Mouse (Mus musculus) lung, embryonic 14.5 days (tissue): ENCODE results near the gene Iqschfp. TPM values are rescaled to one million over a fixed set of nuclear protein-coding genes. Genes with fewer than 3 reads are reported as not detected.

ENCODE experiments used
- ATAC-seq: fragments of 200-750 bp; cut with Nextera tagmentation; 2 replicates; pipeline ENCODE4 v1.8.0; 2017; ENCODE audit warnings: mild to moderate bottlenecking, moderate TSS enrichment, moderate library complexity; ENCODE audit not compliant: insufficient read depth
- DNase-seq: peaks from one replicate; pipeline ENCODE4 v3.0.0-alpha.2; 2015
- H3K27ac ChIP-seq: fragments of 300-500 bp; sonication (generic); 2 replicates; pipeline ENCODE4 v1.5.1; 2014; ENCODE audit warnings: low read depth, mild to moderate bottlenecking, moderate library complexity
- H3K27me3 ChIP-seq: fragments of 300-500 bp; sonication (generic); 2 replicates; pipeline ENCODE4 v1.6.1; 2014; ENCODE audit warnings: low read length, control low read depth; ENCODE audit not compliant: insufficient read depth
- H3K36me3 ChIP-seq: fragments of 300-500 bp; sonication (generic); 2 replicates; pipeline ENCODE4 v1.6.1; 2014; ENCODE audit warnings: control low read depth; ENCODE audit not compliant: insufficient read depth
- H3K4me1 ChIP-seq: fragments of 300-500 bp; sonication (generic); 2 replicates; pipeline ENCODE4 v1.6.1; 2014; ENCODE audit warnings: antibody characterized with exemption, control low read depth; ENCODE audit not compliant: insufficient read depth
- H3K4me2 ChIP-seq: fragments of 300-500 bp; sonication (generic); 2 replicates; pipeline ENCODE4 v1.6.1; 2014; ENCODE audit warnings: mild to moderate bottlenecking
- H3K4me3 ChIP-seq: fragments of 300-500 bp; sonication (generic); 2 replicates; pipeline ENCODE4 v1.5.1; 2014; ENCODE audit warnings: low read depth, low read length
- H3K9ac ChIP-seq: fragments of 300-500 bp; sonication (generic); 2 replicates; pipeline ENCODE4 v1.6.1; 2014
- H3K9me3 ChIP-seq: fragments of 300-500 bp; sonication (generic); 2 replicates; pipeline ENCODE4 v1.6.1; 2016; ENCODE audit warnings: low read depth, low read length, control low read depth
- CTCF ChIP-seq: IDR thresholded peaks from 2 replicates; pipeline ENCODE4 v1.5.1; 2016; ENCODE audit warnings: antibody characterized with exemption, low read depth
- WGBS: fragments of 180-500 bp; shearing (Covaris S2); extraction: QIAGEN DNeasy Blood & Tissue Kit; methylation state at CpG from one replicate; pipeline ENCODE4 v1.1.7; 2014; 5-methylcytosine and 5-hydroxymethylcytosine counted together
- polyA plus RNA-seq: library from polyadenylated mRNA; unstranded; fragments of >200 nt; fragmentation: Nextera tagmentation; extraction: Ambion mirVana; gene quantifications from 2 replicates; pipeline ENCODE4 v1.2.1, GENCODE M21; 2014

The Iqschfp gene
- polyA plus RNA-seq, 1 experiment from 2014 or later, result not detected

DNA sequence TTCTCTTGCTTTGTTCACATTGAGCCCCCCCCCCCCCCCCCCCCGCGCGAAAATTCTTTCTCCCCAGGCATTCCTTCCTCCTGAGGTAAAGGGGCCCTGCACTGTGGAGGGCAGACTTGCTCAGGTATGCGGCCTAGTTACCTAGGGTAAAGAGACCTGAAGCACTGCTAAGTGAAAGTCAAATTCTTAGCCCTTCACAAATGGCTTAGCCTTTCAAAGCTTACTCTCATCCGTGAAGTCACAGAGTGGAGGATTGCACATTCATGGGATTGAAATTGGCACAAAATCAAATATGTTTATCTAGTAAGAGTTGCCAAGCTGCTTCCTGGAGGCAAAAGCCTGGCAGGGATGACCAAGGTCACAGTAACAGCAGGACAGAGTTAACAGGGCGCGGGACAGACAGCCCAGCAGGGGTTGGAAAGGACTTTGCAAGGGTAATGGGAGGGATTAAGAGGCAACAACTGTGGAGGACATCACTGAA is 642.6 kb downstream of the Iqschfp start:
- no peak for TF ChIP-seq CTCF
- 21% methylated on average over 5 of the region's 7 CpGs for WGBS
- DNase-seq, result peak; percentile 67
- H3K36me3 ChIP-seq, result no peaks in the 10 kb centered on the region
- no peak overlapping the region for H3K4me2 ChIP-seq
- no peaks in the 10 kb centered on the region for H3K9me3 ChIP-seq
- H3K27me3 ChIP-seq, result no peaks in the 10 kb centered on the region
- no peak overlapping the region for H3K9ac ChIP-seq
- peak overlapping the region; percentile 91 for H3K27ac ChIP-seq
- ATAC-seq, result peak; percentile 81
- no peak overlapping the region for H3K4me3 ChIP-seq
- H3K4me1 ChIP-seq, result 0 out of 2 replicates have a peak, but pooled peaks cover 10% of the 10 kb centered on the region

DNA sequence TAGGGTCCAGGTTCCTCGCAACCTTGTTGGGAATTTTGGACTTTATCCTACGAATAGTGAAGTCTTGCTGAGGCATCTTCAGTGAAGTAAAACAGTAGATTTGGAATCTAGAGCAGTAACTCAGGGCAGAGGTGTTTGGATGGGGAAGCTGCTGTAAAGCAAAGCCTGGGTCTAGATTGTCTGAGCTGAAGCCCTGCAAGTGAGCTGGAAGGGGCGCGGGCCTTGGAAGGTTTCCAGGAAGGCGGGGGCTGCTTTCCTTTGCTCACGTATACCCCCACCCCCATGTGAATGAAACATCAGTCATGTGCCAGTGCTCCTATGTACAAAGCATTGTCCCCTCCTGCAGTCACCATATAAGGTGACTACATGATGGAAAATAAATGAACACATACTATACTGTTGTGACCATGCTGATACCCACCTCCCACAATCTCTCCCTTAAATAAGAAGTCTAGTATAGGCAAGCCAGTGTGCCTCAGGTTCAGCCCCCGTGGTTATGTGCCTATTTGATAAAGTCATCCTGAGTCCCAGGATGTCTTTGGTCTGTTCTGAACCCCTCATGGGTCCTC is 643.2 kb downstream of the Iqschfp start:
- no peak overlapping the region for H3K4me3 ChIP-seq
- ATAC-seq (peak; percentile 45; the same call in 1 of the 2 replicates), DNase-seq (peak; percentile 33)
- no peak overlapping the region for H3K9ac ChIP-seq
- no peak overlapping the region for H3K4me2 ChIP-seq
- H3K27ac ChIP-seq, result peak overlapping the region; percentile 91
- TF ChIP-seq CTCF, result no peak
- H3K36me3 ChIP-seq, result no peaks in the 10 kb centered on the region
- WGBS, result 63% methylated on average over 7 of the region's 7 CpGs
- H3K9me3 ChIP-seq, result no peaks in the 10 kb centered on the region
- H3K27me3 ChIP-seq, result no peaks in the 10 kb centered on the region
- H3K4me1 ChIP-seq, result 0 out of 2 replicates have a peak, but pooled peaks cover 10% of the 10 kb centered on the region

DNA sequence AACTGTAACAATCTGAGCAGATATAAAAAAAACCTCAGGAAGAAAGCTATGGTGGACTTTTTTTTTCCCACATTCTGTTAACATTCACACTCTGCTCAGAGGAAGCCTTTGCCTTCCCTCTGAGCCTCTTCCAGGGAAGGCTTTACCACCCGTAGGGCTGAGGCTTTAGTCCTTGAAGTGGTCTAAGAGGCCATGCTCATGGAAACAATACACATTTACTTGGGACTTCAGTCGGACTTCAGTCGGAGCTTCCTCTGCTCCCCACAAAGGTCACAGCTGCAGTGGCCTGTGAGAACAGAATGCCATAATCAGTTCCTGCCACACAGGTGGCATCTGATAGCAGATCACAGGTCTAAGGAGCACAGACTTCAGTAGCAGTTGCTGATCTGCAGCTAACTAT is 644.0 kb downstream of the Iqschfp start:
- ATAC-seq, result no peak
- Histone ChIP-seq H3K4me2 (no peak overlapping the region), H3K27ac (no peak overlapping the region), H3K9me3 (no peaks in the 10 kb centered on the region), H3K4me1 (0 out of 2 replicates have a peak, but pooled peaks cover 10% of the 10 kb centered on the region), H3K4me3 (no peak overlapping the region), H3K27me3 (no peaks in the 10 kb centered on the region), H3K9ac (no peak overlapping the region), H3K36me3 (no peaks in the 10 kb centered on the region)
- DNase-seq, result no peak
- 42% methylated on average over 3 of the region's 3 CpGs for WGBS
- TF ChIP-seq CTCF, result no peak

DNA sequence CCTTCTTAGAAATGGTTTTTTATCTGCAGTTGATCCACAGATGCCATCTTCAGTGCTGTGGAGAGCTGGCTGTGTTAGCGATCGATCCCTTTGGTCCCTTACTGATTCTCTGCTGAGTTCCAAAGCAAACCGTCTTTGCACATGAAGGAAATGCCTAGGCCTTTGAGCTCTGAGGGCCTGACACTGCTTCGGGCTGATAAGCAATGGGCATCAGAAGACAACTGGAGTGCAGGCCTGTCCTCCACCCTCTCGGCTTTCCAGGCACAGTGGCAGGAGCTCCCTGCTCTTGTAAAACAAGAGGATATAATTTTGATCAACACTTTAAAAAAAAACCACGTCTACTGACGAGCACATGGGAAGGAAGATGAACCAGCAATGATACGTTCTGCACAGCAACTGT is 649.7 kb downstream of the Iqschfp start:
- Histone ChIP-seq H3K9ac (no peak overlapping the region), H3K4me3 (no peak overlapping the region), H3K4me1 (no peaks in the 10 kb centered on the region), H3K4me2 (no peak overlapping the region), H3K27ac (no peak overlapping the region), H3K9me3 (no peaks in the 10 kb centered on the region), H3K36me3 (no peaks in the 10 kb centered on the region), H3K27me3 (no peaks in the 10 kb centered on the region)
- ATAC-seq (no peak), DNase-seq (no peak)
- 82% methylated on average over 8 of the region's 8 CpGs for WGBS
- no peak for TF ChIP-seq CTCF

DNA sequence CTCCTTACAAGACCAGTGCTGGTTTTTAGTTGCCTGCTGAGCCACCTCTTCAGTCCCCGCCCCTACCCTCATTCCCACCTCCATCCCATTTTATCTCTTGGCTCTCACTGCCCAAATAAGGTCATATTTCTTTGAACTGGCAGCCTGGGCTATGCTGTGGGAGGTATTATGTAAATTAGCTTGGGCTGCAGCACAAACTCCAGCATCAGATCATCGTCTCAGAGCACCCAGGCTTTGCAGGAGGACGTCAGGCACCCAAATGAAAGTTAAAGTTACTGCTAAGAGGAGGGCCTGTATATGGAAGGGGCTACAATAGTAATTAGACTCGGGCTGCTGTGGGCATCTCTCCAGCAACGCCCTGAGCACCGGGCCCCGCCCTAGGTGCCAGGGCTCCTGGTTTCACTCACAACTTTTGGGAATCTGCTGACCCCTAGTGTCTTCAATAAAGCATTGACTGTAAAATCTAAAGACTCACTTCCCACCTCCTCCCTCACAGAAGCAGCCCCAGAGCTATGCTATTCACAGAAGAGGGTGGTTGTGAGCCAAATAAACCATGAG is 651.0 kb downstream of the Iqschfp start:
- peak overlapping the region; percentile 9; the same call in 1 of the 2 replicates for H3K27ac ChIP-seq
- H3K36me3 ChIP-seq, result no peaks in the 10 kb centered on the region
- H3K27me3 ChIP-seq, result no peaks in the 10 kb centered on the region
- WGBS, result 5% methylated on average over 7 of the region's 7 CpGs
- peak overlapping the region; percentile 31; the same call in 1 of the 2 replicates for H3K9ac ChIP-seq
- DNase-seq (peak; percentile 87), ATAC-seq (peak; percentile 84)
- no peaks in the 10 kb centered on the region for H3K9me3 ChIP-seq
- H3K4me1 ChIP-seq, result no peaks in the 10 kb centered on the region
- TF ChIP-seq CTCF, result peak; percentile 68
- H3K4me2 ChIP-seq, result peak overlapping the region; percentile 56
- H3K4me3 ChIP-seq, result peak overlapping the region; percentile 29

DNA sequence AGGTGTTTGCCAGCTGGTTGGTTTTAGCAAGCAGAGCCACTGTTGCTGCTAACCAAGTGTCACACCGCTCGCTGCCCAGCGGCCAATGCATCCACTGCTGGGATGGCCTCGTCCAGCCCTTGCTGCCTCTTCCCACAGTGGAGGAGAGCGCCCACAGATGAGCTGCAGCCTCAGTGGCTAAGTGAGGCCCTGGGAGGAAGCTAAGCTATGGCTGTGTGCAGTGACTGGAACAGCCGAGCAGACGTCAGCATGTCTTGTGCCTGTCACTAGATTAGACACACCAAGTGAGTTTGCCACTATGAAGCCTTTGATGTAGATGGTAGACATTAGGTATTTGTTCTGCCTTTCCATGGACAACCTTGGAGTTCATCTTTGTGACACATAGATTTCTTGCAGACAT is 652.8 kb downstream of the Iqschfp start:
- no peak for ATAC-seq
- TF ChIP-seq CTCF, result no peak
- Histone ChIP-seq H3K36me3 (no peaks in the 10 kb centered on the region), H3K9me3 (no peaks in the 10 kb centered on the region), H3K4me1 (no peaks in the 10 kb centered on the region), H3K4me2 (no peak overlapping the region), H3K27me3 (no peaks in the 10 kb centered on the region), H3K27ac (no peak overlapping the region), H3K4me3 (no peak overlapping the region), H3K9ac (no peak overlapping the region)
- 72% methylated on average over 7 of the region's 7 CpGs for WGBS
- no peak for DNase-seq

DNA sequence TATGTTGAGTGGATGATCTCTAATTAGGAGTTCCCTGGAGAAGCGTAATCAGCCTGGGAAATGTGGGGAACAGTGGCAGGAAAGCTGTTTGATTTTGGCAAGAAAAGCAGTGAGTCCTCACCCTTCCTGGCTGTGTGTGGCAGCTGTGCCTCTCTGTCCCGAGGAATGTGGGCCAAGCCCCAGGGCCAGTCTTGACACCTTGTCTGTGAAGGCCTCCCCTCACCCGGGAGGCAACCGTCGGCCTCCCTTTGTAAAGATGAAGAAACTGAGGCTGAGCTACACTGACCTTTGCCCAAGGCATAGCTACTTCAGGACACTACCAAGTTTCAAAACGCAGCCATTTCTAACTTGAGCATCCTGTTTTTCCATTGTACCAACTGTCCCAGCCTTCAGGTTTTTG is 653.9 kb downstream of the Iqschfp start:
- Histone ChIP-seq H3K9ac (no peak overlapping the region), H3K27me3 (no peaks in the 10 kb centered on the region), H3K9me3 (no peaks in the 10 kb centered on the region), H3K36me3 (no peaks in the 10 kb centered on the region), H3K27ac (no peak overlapping the region), H3K4me1 (no peaks in the 10 kb centered on the region), H3K4me2 (no peak overlapping the region), H3K4me3 (no peak overlapping the region)
- ATAC-seq (no peak), DNase-seq (no peak)
- WGBS, result 57% methylated on average over 6 of the region's 6 CpGs
- TF ChIP-seq CTCF, result no peak
